Mouse (Mus musculus) kidney, adult 11 months (tissue): ENCODE measurements at regions not wholly inside any gene's neighbourhood (a gene's known extent, or its start where the extent isn't known, plus 50 kb on each side); places are given as distances from the start of the nearest gene placed in this dataset.

Experiments used
- DNase-seq: peaks from one replicate; pipeline ENCODE4 v3.0.0; 2022

DNA sequence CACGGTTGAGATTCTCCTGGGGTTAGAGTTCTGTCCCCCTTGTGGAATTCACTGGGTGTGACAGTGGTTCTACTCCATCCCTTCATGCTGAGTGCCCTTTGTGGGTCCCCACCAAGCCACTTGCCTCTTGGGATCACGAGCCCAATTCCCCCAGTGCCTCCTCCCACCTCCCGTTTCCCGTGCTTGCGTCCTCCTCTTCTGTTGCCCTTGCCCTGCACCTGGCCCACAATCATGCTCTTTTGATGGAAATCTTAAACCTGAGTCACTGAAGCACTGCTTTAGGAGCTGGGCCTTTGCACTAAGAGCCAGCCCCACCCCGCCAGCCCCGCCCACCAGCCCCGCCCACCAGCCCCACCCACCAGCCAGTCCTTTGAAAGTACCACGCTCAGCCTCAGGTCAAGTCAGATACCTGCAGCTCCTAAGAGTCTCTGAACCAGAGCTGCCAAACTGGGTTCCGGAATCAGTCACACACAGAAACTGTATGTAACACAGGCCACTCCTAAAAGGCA is 79.8 kb upstream of the Sertad2 start:
- DNase-seq = peak; percentile 75

DNA sequence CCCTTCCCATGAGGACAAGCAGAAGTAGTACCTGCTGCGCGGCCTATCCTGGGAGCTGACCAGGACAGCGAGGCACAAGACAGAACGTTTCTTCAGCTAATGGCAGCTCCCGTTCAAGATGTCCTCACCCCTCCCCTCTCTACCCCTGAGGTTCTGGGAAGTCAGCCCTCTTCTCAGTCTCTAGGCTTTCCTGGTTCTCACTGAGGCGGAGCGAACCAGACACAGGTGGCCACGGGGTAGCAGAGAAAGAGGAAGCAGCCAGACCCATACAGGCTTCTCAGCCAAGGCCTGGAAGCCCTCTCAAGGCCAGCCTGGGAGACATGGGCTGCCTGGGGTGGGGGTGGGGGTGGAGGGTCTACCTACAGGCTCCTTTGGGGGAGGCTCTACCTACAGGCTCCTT is 78.5 kb upstream of the Sertad2 start:
- DNase-seq = no peak

DNA sequence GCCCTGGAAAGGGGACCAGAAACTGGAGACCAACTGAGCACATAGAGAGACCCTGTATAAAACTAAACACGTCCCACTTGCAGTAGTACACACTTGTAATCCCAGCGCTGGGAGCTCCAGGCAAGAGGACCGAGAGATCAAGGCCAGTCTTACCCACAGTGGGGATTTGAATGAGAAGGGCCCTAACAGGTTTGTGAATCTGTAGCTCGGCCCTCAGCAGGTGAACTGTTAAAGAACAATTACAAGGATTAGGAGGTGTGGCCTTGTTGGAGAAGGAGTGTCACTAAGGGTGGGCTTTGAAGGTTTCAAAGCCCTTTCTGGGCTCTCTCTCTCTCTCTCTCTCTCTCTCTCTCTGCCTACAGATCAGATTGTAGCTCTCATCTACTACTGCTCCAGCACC is 76.5 kb upstream of the Sertad2 start:
- no peak for DNase-seq

DNA sequence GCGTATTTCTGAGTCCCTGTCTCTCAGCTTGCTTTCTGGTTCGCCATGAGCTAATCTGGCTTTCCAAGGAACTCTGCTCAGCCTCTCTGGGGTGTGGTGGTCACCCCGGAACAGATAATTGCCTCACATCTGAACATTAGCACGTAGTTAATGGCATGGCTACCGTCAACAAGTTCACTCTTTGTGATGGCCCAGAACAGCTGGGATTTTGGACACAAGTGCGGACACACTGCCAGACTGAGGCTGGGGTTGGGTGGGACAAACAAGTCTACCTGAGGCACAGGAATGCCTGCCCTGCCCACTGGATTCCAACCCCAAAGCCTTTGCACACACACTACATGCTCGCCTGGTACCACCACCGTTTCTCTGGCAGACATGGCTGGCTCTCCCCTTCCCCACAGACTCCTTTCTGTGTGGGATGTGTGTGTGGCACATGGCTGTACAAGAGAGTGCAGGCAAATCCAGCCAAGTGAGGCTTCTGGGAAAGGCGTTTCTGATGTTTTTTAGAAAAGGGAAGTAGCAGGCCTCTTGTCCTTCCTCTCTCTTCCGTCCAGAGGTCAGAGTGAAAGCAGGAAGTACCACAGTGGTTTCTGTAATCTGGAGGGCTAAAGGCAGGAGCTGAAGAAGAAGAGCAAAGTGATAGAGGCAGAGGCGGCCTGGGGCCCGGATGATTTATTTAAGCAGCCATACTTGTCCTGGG is 74.6 kb upstream of the Sertad2 start:
- no peak for DNase-seq

DNA sequence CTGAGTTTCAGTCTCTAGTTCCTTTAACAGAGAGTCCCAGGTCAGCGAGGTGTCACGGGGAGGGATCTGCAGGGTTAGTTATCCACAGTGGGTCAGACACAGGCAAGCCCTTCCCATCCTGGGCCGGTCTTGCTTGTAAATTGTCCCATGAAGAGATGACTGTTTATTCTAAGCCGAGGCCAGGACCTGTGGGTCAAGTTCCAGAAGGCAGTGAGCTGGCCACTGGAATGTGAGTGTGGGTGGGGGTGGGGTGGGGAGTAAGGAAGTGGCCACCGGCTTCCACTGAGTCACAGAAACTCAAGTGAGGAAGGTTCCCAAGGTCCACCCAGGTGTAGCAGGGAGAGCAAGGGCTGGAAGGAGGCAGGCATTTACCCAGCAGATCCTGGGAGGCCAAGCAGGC is 73.7 kb upstream of the Sertad2 start:
- peak; percentile 73 for DNase-seq

GRCm38 (mm10) chr11:20470396-20470795 is 72.7 kb upstream of the Sertad2 start:
- DNase-seq = no peak

- peak; percentile 35 for DNase-seq
Observed at GRCm38 (mm10) chr11:20472336-20472735, 70.7 kb upstream of the Sertad2 start.

GRCm38 (mm10) chr11:20475629-20476028 is 67.4 kb upstream of the Sertad2 start:
- peak; percentile 72 for DNase-seq

DNA sequence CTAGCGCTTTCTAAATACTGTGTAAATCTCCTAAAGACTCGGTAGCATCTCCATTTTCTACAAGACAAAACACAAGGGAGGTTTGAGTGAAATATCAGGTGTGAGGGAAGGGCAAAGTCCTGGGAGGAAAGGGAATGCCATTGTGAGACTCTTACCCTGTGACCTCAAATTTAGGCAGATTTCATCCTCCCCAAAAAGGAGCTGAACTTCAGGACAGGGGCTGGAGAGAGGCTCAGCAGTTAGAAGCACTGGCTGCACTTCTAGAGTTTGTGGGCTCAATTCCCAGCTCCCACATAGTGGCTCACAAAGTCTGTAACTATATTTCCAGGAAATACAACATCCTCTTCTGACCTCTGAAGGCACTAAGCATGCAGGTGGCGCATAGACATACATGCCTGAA is 66.6 kb upstream of the Sertad2 start:
- no peak for DNase-seq

GRCm38 (mm10) chr11:20477183-20478037 is 65.6 kb upstream of the Sertad2 start:
- DNase-seq = peak; percentile 95

GRCm38 (mm10) chr11:20480632-20481031 is 62.4 kb upstream of the Sertad2 start:
- no peak for DNase-seq

DNA sequence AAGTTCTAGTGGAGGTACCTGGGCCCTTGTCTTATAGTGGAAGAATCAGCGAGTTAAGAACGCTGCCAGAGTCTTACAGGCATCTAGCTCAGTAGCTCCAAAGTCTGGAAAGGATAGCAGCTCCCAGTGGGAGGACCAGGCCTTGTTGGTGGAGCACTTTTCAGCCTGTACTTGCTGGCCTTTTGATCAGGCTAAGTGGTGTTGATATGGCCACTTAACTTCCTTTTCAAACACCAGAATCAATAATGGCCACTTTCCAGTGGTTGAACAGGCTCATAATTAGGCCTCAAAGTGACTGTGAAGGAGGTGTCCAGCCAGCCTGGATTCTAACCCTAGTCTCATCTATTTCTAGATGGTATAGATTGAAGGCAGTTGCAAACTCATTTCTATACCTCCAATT is 57.7 kb upstream of the Sertad2 start:
- no peak for DNase-seq
